Mouse (Mus musculus) kidney, adult 9 months (tissue): ENCODE data around the gene Vwa3a.

Experiments
- DNase-seq: peaks from one replicate; pipeline ENCODE4 v3.0.0; 2022

Vwa3a gene

GRCm38 (mm10) chr7:120739018-120739417 lies at the start of gene Vwa3a:
Gene Vwa3a (plus strand): TSS chr7:120739318.
- DNase-seq = no peak

- no peak for DNase-seq
These were observed 48.5 kb upstream of the Vwa3a start for GRCm38 (mm10) chr7:120690634-120691033.

DNA sequence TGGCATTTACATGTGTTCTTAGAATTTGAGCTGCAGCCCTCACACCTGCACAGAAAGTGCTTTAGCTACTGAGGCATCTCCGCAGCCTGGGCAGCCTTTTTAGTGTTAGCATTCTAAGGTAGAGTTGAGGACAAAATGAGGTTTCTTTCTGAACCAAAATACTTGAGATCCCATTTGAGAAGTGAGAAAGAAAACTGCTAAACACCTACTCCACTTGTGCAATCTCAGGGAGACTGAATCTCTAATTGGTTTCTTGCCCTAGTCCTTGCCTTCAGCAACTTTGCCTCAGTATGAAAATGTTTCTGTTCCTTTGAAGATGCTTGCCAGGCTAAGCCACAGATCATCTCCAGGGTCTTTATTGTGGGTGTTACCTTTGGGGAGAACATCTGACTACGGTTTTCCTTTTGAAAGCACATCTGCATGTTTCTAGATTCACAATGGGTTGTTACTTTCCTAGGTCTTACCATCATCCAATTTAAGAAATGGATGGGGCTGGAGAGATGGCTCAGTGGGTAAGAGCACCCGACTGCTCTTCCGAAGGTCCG lies 45.2 kb upstream of the Vwa3a start:
- DNase-seq = no peak

DNA sequence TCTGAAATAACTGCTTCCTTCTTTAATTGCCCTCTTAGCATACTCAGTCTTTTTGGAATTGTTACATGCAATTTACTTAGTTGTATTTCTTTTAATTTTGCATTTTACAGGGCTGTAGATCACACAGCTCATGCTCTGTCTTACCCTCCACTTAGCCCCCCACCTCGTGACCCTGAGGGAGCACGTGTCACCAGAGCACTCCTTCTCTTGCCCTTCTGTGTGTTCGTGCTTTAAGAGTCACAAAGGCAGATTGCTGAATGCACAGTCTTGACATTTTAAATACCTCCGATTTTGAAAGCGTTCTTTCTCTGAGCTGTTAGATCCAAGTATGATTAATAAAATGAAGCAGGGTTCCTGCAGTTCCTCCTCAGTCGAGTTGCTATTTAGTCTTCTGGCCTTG lies 43.9 kb upstream of the Vwa3a start:
- no peak for DNase-seq

- DNase-seq = no peak
These were observed 43.5 kb upstream of the Vwa3a start for GRCm38 (mm10) chr7:120695641-120696040.

DNA sequence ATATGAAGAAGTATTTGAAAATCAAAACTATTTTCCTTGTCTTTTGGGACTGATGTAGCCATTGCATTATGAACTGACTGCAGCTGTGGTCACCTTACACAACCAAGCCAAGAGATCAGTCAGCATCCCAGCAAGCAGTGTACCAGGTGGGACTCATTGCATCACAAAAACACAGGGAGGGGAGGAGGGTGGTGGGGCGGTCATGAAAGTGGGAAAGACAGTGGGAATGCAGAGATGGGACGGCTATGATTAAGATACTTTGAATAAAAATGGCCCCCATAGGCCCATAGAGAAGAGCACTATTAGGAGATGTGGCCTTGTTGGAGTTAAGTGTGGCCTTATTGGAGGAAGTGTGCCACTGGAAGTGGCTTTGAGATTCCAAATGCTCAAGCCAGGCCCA lies 42.8 kb upstream of the Vwa3a start:
- no peak for DNase-seq

DNA sequence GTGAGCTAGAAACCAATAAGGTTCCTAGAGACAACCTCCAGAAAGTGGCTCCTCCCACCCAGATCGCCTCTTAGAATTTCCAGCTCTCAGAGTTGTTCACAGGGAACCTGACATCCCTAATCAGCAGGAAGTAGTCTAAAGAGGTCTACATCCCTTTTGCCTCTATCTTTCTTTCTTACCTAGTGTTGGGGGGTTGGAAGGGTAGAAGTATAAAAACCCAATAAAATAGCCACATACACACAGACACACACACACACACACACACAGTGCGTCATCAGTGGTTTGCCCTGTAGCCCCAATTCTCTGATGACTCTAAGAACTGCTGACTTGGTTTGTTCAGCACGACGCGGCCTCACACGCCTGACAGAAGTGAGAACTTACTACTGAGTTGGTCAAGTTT lies 39.5 kb upstream of the Vwa3a start:
- DNase-seq = no peak

DNA sequence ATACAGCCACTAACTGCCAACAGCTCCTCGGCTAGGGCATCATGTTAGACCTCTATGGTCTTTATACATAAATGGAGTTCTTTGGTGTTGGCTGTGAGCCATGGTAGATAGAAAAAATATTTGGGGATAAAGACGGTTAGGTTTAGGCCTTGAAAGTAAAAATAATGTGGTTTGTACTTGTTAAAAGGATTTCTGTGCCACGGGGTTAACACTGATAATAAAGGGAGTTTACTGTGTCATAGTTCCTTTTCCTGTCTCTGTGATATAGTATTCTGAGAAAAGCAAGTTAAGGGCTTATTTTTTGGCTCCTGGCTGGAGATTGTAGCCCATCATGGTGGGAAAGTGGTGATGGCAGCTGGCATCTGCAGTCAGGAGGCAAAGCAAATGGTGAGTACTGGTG lies 35.2 kb upstream of the Vwa3a start:
- no peak for DNase-seq

GRCm38 (mm10) chr7:120712071-120712470 lies 27.0 kb upstream of the Vwa3a start:
- no peak for DNase-seq

- DNase-seq = no peak
These were observed 25.9 kb upstream of the Vwa3a start for GRCm38 (mm10) chr7:120713225-120713624.

- DNase-seq = peak; percentile 22
These were observed 25.2 kb upstream of the Vwa3a start for GRCm38 (mm10) chr7:120713951-120714350.

- DNase-seq = no peak
These were observed 21.9 kb upstream of the Vwa3a start for GRCm38 (mm10) chr7:120717261-120717660.

DNA sequence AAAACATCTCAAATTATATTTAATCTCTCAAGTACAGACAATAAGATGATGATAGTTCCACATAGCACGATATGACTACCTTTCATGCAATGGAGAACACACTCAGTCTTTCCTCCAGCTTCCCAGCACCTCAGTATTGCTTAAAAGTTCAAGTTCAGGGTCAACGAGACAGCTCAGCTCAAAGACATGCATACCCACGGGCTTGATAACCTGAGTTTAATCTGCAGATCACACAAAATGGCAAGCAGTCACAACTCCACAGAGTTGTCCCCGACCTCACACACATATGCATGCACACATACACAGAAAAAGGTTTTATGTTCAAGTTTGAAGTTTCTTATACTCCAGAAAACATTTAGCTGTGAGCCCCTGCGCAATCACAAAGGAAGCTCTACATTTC lies 18.1 kb upstream of the Vwa3a start:
- no peak for DNase-seq

GRCm38 (mm10) chr7:120721456-120721855 lies 17.7 kb upstream of the Vwa3a start:
- no peak for DNase-seq

- no peak for DNase-seq
These were observed 17.1 kb upstream of the Vwa3a start for GRCm38 (mm10) chr7:120722063-120722462.

DNA sequence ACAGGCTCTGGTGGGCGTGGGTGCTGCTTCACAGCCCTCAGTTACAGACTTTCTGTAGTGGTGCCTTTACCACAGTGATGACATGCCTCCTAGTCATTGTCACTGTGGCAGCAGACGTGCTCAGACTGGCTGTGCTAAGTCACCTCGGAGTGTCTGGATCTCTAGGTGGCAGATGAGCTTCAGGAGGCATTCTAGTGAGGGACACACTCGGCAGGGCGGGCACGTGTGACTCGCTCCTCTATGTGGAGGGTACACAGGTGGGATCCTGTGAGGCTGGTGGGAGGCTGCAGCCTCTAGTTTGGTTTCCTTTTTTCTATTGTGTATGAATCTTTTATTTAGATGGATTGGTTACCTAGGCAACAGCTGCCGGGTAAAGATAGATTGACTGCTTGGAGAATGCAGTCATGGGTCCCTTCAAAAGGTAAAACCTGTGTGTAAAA lies 16.3 kb upstream of the Vwa3a start:
- DNase-seq = no peak

DNA sequence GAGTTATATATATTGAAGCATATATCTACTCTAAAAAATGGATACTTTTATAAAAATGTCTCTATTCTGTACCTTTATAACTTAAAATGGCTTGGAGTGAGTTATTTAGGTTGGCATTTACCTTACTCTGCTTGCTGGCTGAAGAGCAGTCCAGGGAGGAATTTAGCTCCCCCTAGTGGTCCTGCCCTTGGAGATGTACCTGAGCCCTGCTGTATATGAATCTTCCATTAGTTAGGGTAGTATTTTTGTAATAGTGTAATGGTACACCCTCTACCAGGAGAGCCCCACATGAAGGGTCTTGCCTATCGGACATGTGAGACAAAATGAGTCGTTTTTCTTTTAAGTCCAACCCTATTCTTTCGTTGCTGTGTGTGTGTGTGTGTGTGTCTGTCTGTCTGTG lies 11.5 kb upstream of the Vwa3a start:
- peak; percentile 68 for DNase-seq

GRCm38 (mm10) chr7:120729635-120730034 lies 9.5 kb upstream of the Vwa3a start:
- peak; percentile 40 for DNase-seq

- no peak for DNase-seq
These were observed 6.2 kb upstream of the Vwa3a start for GRCm38 (mm10) chr7:120732906-120733305.

DNA sequence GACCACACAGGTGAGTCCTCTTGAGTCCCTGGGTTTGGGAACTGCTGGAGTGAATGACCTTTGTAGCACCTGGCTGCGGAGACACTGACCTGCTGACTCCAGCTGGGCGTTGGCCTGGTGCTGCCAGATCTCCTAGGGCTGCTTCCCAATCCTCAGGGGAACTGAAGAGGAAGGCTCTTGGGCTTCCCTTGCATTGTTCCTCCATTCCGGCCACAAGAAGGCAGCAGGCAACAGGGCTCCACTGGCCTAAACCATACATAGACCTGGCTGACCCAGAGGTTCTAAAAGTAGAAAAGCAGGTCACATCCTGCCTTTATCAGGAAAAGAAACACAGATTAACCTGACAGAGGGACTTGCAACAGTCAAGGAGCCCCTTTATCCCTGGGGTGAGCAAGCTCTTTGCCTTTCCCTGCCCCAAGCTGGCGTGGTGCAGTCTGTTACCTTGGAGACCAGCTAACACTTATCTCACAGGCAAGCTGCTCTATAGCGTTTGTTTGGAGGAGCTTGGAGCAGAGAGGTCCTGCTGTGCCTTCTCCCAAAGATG lies 512 bp downstream of the Vwa3a start:
- peak; percentile 42 for DNase-seq

DNA sequence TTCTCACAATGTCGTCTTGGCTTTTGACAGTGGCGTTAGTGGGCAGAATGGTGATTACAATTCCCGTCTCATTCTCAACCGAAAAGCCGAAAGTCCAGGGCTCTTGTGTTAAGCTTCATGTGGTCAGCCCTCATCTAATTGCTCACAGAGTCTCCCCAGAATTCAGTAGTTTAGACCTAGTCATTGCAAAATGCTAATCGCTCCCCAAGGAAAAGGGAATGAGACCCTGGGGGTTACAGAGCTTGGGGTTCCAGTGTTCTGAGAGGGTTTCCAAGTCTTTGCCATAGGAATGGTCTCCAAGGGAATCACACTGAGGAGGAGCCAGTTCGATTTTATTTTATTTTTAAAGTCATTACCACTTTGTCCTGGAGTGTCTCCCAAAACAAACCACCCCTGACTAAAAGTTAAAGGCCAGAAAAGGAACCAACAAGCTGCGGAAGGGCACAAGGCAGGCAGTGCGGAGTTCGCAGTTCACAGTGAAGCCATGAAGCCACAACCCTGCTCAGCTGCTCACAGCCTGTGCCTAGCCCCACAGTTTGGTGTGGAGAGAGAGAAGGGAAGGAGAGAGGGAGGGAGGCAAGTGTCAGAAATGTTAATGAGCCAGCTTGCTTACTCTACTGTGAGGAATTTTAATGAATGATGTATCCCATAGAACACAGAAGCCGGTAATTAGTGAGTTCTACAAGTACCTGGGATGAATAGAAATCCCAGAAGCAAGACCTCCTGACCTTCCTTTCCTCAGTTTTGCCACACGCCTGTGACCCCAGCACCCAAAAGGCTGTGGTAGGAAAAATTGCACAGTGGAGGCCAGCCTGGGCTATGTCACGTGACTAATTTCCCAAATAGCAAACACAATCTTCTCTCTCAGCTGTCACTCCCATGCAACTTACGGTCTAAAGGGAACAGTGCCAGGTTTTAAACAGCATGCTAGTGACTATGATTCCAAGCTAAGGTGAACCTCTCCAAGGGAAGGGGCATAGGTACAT lies 4.5 kb downstream of the Vwa3a start:
- no peak for DNase-seq

DNA sequence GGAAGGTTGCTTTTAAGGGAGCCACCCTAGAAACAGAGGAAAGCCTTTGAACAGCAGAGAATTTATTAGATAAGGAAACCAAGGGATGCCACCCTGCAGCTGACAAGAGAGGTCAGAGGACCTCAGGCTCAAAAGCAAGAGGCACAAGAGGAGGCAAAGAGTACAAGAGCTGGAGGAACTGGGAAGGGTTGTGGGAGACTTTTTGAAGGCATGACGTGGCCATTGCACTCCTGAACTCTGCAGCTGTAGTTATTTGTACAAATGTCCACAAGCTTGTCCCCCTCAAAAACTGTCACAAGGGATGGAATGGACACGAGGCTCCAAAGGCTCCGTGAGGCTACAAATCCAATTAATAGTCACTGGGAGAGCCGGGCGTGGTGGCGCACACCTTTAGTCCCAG lies 5.5 kb downstream of the Vwa3a start:
- peak; percentile 37 for DNase-seq

DNA sequence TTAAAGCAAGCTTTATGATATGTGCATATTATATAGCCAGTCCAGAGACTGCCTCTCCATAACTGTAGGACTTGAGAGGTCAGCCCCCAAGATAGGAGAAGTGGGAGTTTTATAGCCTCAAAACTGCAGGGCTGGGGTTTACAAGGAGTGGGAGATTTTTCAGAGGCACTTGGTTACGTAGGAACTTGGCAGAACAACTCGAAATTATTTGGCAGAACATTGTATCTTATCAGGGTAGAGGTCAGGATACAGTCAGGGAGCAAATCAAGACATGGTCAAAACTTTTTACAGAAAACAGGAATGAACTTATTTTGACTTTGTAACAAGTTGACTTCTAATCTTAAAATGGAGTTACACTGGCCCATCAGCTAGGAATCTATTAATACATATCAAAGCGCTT lies 6.9 kb downstream of the Vwa3a start:
- peak; percentile 67 for DNase-seq

DNA sequence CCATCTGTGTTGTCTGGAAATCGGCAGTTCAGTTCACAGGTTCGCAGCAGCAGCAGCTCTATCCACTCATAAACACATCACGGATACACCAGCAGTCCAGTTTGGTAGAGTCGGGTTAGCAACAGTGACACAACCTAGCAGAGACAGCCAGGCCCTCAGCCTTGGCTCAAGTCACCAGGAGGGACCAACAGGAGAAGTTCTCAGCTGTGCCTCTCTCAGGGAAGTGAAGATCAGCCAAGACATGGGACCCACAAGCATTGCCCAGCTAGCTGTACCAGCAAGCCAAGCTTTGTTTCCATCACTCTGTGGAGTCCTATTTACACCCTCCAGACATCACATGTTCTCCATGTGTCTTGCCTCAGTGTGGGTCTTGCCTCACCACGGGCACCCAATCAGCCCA lies 7.7 kb downstream of the Vwa3a start:
- DNase-seq = no peak
